13 mouse cellular contexts compared by ENCODE assay signal in the genomic region with DNA sequence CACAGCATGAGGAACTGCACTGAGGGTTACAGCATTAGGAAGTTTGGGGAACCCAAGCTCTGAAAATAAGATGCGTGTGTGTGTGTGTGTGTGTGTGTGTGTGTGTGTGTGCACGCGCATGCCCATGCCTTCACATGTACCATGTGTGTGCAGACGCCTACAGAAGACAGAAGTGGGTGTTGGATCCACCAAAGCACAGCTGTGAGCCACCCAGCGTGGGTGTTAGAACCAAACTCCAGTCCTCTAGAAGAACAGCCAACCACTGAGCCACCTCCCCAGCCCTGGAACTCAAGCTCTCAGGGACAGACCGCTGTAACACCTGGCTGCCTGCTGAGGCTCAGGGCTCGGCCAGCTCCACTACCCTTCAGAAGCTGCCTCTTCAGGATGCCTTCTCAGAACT.
"Had no signal": no experiment of that assay in that cellular context is flagged by ENCODE, and none has a peak within 500 bp of the region (broad histone marks: within the 10 kb centered on the region; RNA-seq: fewer than 3 reads in every experiment).

No protein-coding gene starts in this region.

- H3K9ac ChIP-seq: intestine, embryonic 15.5 days; limb, embryonic 15.5 days; liver, embryonic 12.5 days; lung, embryonic 14.5 days; neural tube, embryonic 15.5 days had no signal

- H3K4me2 ChIP-seq: intestine, embryonic 15.5 days; limb, embryonic 15.5 days; liver, embryonic 12.5 days; lung, embryonic 14.5 days; neural tube, embryonic 15.5 days had no signal

- H3K36me3 ChIP-seq: midbrain, embryonic 10.5 days had no signal

- H3K4me3 ChIP-seq: intestine, embryonic 15.5 days; limb, embryonic 15.5 days; liver, embryonic 12.5 days; midbrain, embryonic 10.5 days; myocyte; neural tube, embryonic 15.5 days had no signal

- H3K9me3 ChIP-seq: intestine, embryonic 15.5 days; limb, embryonic 15.5 days; liver, embryonic 12.5 days; midbrain, embryonic 10.5 days; neural tube, embryonic 15.5 days had no signal

- H3K27me3 ChIP-seq: intestine, embryonic 15.5 days; limb, embryonic 15.5 days; liver, embryonic 12.5 days; neural tube, embryonic 15.5 days had no signal

- ATAC-seq: intestine, embryonic 15.5 days; liver, embryonic 12.5 days had no signal

- DNase-seq: kidney, adult 18-20 months; kidney, postnatal 25 days; lung, embryonic 14.5 days; lung, postnatal 10 days; midbrain, embryonic 14.5 days; thymus, postnatal 4 days had no signal

- H3K27ac ChIP-seq: intestine, embryonic 15.5 days; limb, embryonic 15.5 days; liver, embryonic 12.5 days; midbrain, embryonic 10.5 days; neural tube, embryonic 15.5 days; stomach, postnatal 0 days had no signal
